Comparison of ENCODE assay signal across 1 mouse cellular context in the genomic region with DNA sequence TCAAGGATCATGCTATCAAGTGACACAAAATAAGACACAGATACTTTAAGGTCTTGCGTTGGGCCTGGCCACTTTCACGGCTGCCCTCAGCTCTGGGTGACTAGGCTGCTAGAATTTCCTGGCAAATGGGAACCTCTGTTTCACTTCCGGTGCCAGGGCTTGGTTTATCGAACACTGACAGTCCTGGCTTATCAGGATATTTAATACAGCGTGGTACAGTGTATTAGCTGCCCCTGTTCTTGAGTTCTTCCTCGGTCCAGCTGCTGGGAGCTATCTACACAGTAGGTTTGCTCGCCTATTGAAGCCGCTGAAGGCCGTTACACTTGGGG.
TF ChIP-seq lines count a peak whose summit lies in the region.

No protein-coding gene starts in this region.

TF ChIP-seq in MEL, 35 proteins besides CTCF, POLR2A, EP300 and RAD21 (continued from another document):
- peak; percentile 31; the same call in 1 of the 2 replicates for TF ChIP-seq GATA1 (IDR thresholded peaks at IDR 0.05; ENCODE audit: low read depth, low read length)
- no peak for TF ChIP-seq POLR2AphosphoS5 (IDR thresholded peaks at IDR 0.05; ENCODE audit: borderline replicate concordance, low read depth, low read length)
- TF ChIP-seq UBTF (IDR thresholded peaks at IDR 0.05; ENCODE audit: borderline replicate concordance, insufficient read depth, low read depth, low read length), result no peak
- no peak for TF ChIP-seq MEF2A (IDR thresholded peaks at IDR 0.05; ENCODE audit: extremely low read depth, insufficient replicate concordance, low read depth, low read length, poor library complexity, severe bottlenecking)
- no peak for TF ChIP-seq RCOR1 (IDR thresholded peaks at IDR 0.05; ENCODE audit: low read depth, low read length)
- TF ChIP-seq SIN3A (IDR thresholded peaks at IDR 0.05; ENCODE audit: low read length), result no peak
- no peak for TF ChIP-seq KAT2A (conservative IDR thresholded peaks at IDR 0.05; ENCODE audit: low read depth, low read length)
- TF ChIP-seq HCFC1 (IDR thresholded peaks at IDR 0.05; ENCODE audit: low read depth, low read length), result no peak
- 0 out of 2 replicates have a peak, but pooled peaks have one; percentile 19 for TF ChIP-seq ELF1 (IDR thresholded peaks at IDR 0.05; ENCODE audit: low read depth, low read length)
- no peak for TF ChIP-seq CHD1 (IDR thresholded peaks at IDR 0.05; ENCODE audit: low read depth, low read length)
- TF ChIP-seq USF1 (IDR thresholded peaks at IDR 0.05; ENCODE audit: low read depth, low read length), result no peak
- no peak for TF ChIP-seq MAFK (IDR thresholded peaks at IDR 0.05; ENCODE audit: borderline replicate concordance, low read depth, low read length)
- peak; percentile 5; the same call in 1 of the 2 replicates for TF ChIP-seq MXI1 (IDR thresholded peaks at IDR 0.05; ENCODE audit: low read depth, low read length)
- TF ChIP-seq MAZ (IDR thresholded peaks at IDR 0.05; ENCODE audit: low read depth, low read length), result no peak
- TF ChIP-seq NELFE (IDR thresholded peaks at IDR 0.05; ENCODE audit: low read depth, low read length), result 0 out of 2 replicates have a peak, but pooled peaks have one; percentile 39
- no peak for TF ChIP-seq GABPA (IDR thresholded peaks at IDR 0.05; ENCODE audit: low read depth, low read length)
- no peak for TF ChIP-seq ETS1 (IDR thresholded peaks at IDR 0.05; ENCODE audit: low read depth, low read length)
- TF ChIP-seq ZNF384 (IDR thresholded peaks at IDR 0.05; ENCODE audit: low read depth, low read length), result no peak
- no peak for TF ChIP-seq E2F4 (IDR thresholded peaks at IDR 0.05; ENCODE audit: borderline replicate concordance, low read depth, low read length)
